Mouse (Mus musculus): ENCODE measurements around the gene Syt14. TPM values are rescaled to one million over a fixed set of nuclear protein-coding genes. Genes with fewer than 3 reads are reported as not detected.

The Syt14 gene
- 9.0 and 10.3 TPM in 2 replicates for polyA plus RNA-seq (2015; fragmentation: Nextera tagmentation; extraction: Ambion mirVana)

GRCm38 (mm10) chr1:193035371-193036238, at the start of gene Syt14:
Gene Syt14, minus strand, starts transcription at chr1:193035775.
- ATAC-seq: peak; percentile 95
- 1% methylated on average over 60 of the region's 67 CpGs for WGBS
- Histone ChIP-seq H3K27me3 (replicated peaks; ENCODE audit: control insufficient read depth, insufficient read depth, low read length) (no peaks in the 10 kb centered on the region), H3K4me2 (ENCODE audit: low read length) (peak within 1 kb of the TSS; percentile 56), H3K4me3 (replicated peaks; ENCODE audit: low read length) (peak within 1 kb of the TSS; percentile 91), H3K27ac (ENCODE audit: low read length) (peak within 1 kb of the TSS; percentile 66), H3K9me3 (ENCODE audit: control insufficient read depth, low read length) (no peaks in the 10 kb centered on the region), H3K9ac (replicated peaks; ENCODE audit: low read depth, low read length) (peak within 1 kb of the TSS; percentile 81), H3K36me3 (ENCODE audit: control insufficient read depth, insufficient read depth) (no peaks in the 10 kb centered on the region), H3K4me1 (replicated peaks; ENCODE audit: control insufficient read depth, insufficient read depth, low read length) (peaks cover 8% of the 10 kb centered on the region)

- 96% methylated on average over 1 of the region's 1 CpGs for WGBS
- Histone ChIP-seq H3K36me3 (ENCODE audit: control insufficient read depth, insufficient read depth) (no peaks in the 10 kb centered on the region), H3K27ac (ENCODE audit: low read length) (no peak overlapping the region), H3K4me1 (replicated peaks; ENCODE audit: control insufficient read depth, insufficient read depth, low read length) (peaks cover 13% of the 10 kb centered on the region), H3K27me3 (replicated peaks; ENCODE audit: control insufficient read depth, insufficient read depth, low read length) (no peaks in the 10 kb centered on the region), H3K4me2 (ENCODE audit: low read length) (no peak overlapping the region), H3K9ac (replicated peaks; ENCODE audit: low read depth, low read length) (no peak overlapping the region), H3K9me3 (ENCODE audit: control insufficient read depth, low read length) (no peaks in the 10 kb centered on the region), H3K4me3 (replicated peaks; ENCODE audit: low read length) (no peak overlapping the region)
- ATAC-seq: no peak
Measured at GRCm38 (mm10) chr1:193084016-193084415, 48.4 kb upstream of the Syt14 start.

- H3K27ac ChIP-seq (ENCODE audit: low read length): peak overlapping the region; percentile 0
- ATAC-seq: no peak
- 60% methylated on average over 7 of the region's 7 CpGs for WGBS
Measured at GRCm38 (mm10) chr1:193083051-193083450, 47.5 kb upstream of the Syt14 start.

GRCm38 (mm10) chr1:193082311-193082921, 46.8 kb upstream of the Syt14 start:
- no peaks in the 10 kb centered on the region for H3K27me3 ChIP-seq (replicated peaks; ENCODE audit: control insufficient read depth, insufficient read depth, low read length)
- H3K4me1 ChIP-seq (replicated peaks; ENCODE audit: control insufficient read depth, insufficient read depth, low read length): peaks cover 13% of the 10 kb centered on the region
- 11% methylated on average over 10 of the region's 10 CpGs for WGBS
- H3K9ac ChIP-seq (replicated peaks; ENCODE audit: low read depth, low read length): no peak overlapping the region
- no peak for ATAC-seq
- H3K4me3 ChIP-seq (replicated peaks; ENCODE audit: low read length): no peak overlapping the region
- H3K27ac ChIP-seq (ENCODE audit: low read length): peak overlapping the region; percentile 43
- H3K36me3 ChIP-seq (ENCODE audit: control insufficient read depth, insufficient read depth): no peaks in the 10 kb centered on the region
- H3K9me3 ChIP-seq (ENCODE audit: control insufficient read depth, low read length): no peaks in the 10 kb centered on the region
- no peak overlapping the region for H3K4me2 ChIP-seq (ENCODE audit: low read length)

More at GRCm38 (mm10) chr1:193083051-193083450, 47.5 kb upstream of the Syt14 start:
- no peak overlapping the region for H3K4me3 ChIP-seq (replicated peaks; ENCODE audit: low read length)
- H3K9ac ChIP-seq (replicated peaks; ENCODE audit: low read depth, low read length): no peak overlapping the region
- no peaks in the 10 kb centered on the region for H3K36me3 ChIP-seq (ENCODE audit: control insufficient read depth, insufficient read depth)
- H3K27me3 ChIP-seq (replicated peaks; ENCODE audit: control insufficient read depth, insufficient read depth, low read length): no peaks in the 10 kb centered on the region
- no peak overlapping the region for H3K4me2 ChIP-seq (ENCODE audit: low read length)
- H3K4me1 ChIP-seq (replicated peaks; ENCODE audit: control insufficient read depth, insufficient read depth, low read length): peaks cover 13% of the 10 kb centered on the region
- no peaks in the 10 kb centered on the region for H3K9me3 ChIP-seq (ENCODE audit: control insufficient read depth, low read length)

GRCm38 (mm10) chr1:193062618-193063017, 27.0 kb upstream of the Syt14 start:
- Histone ChIP-seq H3K9ac (replicated peaks; ENCODE audit: low read depth, low read length) (no peak overlapping the region), H3K4me3 (replicated peaks; ENCODE audit: low read length) (no peak overlapping the region), H3K9me3 (ENCODE audit: control insufficient read depth, low read length) (no peaks in the 10 kb centered on the region), H3K27ac (ENCODE audit: low read length) (no peak overlapping the region), H3K36me3 (ENCODE audit: control insufficient read depth, insufficient read depth) (no peaks in the 10 kb centered on the region), H3K27me3 (replicated peaks; ENCODE audit: control insufficient read depth, insufficient read depth, low read length) (no peaks in the 10 kb centered on the region), H3K4me2 (ENCODE audit: low read length) (no peak overlapping the region), H3K4me1 (replicated peaks; ENCODE audit: control insufficient read depth, insufficient read depth, low read length) (no peaks in the 10 kb centered on the region)
- no peak for ATAC-seq
- WGBS: 84% methylated on average over 3 of the region's 3 CpGs

- no peaks in the 10 kb centered on the region for H3K4me1 ChIP-seq (replicated peaks; ENCODE audit: control insufficient read depth, insufficient read depth, low read length)
- no peak overlapping the region for H3K9ac ChIP-seq (replicated peaks; ENCODE audit: low read depth, low read length)
- H3K9me3 ChIP-seq (ENCODE audit: control insufficient read depth, low read length): no peaks in the 10 kb centered on the region
- WGBS: 82% methylated on average over 2 of the region's 2 CpGs
- H3K4me2 ChIP-seq (ENCODE audit: low read length): no peak overlapping the region
- H3K4me3 ChIP-seq (replicated peaks; ENCODE audit: low read length): no peak overlapping the region
- H3K27me3 ChIP-seq (replicated peaks; ENCODE audit: control insufficient read depth, insufficient read depth, low read length): no peaks in the 10 kb centered on the region
- ATAC-seq: no peak
- no peaks in the 10 kb centered on the region for H3K36me3 ChIP-seq (ENCODE audit: control insufficient read depth, insufficient read depth)
- H3K27ac ChIP-seq (ENCODE audit: low read length): no peak overlapping the region
Measured at GRCm38 (mm10) chr1:193060167-193060566, 24.6 kb upstream of the Syt14 start.

- H3K27me3 ChIP-seq (replicated peaks; ENCODE audit: control insufficient read depth, insufficient read depth, low read length): no peaks in the 10 kb centered on the region
- no peak overlapping the region for H3K4me3 ChIP-seq (replicated peaks; ENCODE audit: low read length)
- no peaks in the 10 kb centered on the region for H3K4me1 ChIP-seq (replicated peaks; ENCODE audit: control insufficient read depth, insufficient read depth, low read length)
- no peak overlapping the region for H3K9ac ChIP-seq (replicated peaks; ENCODE audit: low read depth, low read length)
- WGBS: 51% methylated on average over 5 of the region's 5 CpGs
- H3K9me3 ChIP-seq (ENCODE audit: control insufficient read depth, low read length): no peaks in the 10 kb centered on the region
- ATAC-seq: no peak
- H3K36me3 ChIP-seq (ENCODE audit: control insufficient read depth, insufficient read depth): no peaks in the 10 kb centered on the region
- no peak overlapping the region for H3K4me2 ChIP-seq (ENCODE audit: low read length)
- H3K27ac ChIP-seq (ENCODE audit: low read length): no peak overlapping the region
Measured at GRCm38 (mm10) chr1:193059596-193059995, 24.0 kb upstream of the Syt14 start.

GRCm38 (mm10) chr1:193054401-193054800, 18.8 kb upstream of the Syt14 start:
- H3K36me3 ChIP-seq (ENCODE audit: control insufficient read depth, insufficient read depth): no peaks in the 10 kb centered on the region
- no peaks in the 10 kb centered on the region for H3K4me1 ChIP-seq (replicated peaks; ENCODE audit: control insufficient read depth, insufficient read depth, low read length)
- H3K27me3 ChIP-seq (replicated peaks; ENCODE audit: control insufficient read depth, insufficient read depth, low read length): no peaks in the 10 kb centered on the region
- no peak overlapping the region for H3K9ac ChIP-seq (replicated peaks; ENCODE audit: low read depth, low read length)
- WGBS: 86% methylated on average over 5 of the region's 5 CpGs
- H3K9me3 ChIP-seq (ENCODE audit: control insufficient read depth, low read length): no peaks in the 10 kb centered on the region
- no peak overlapping the region for H3K4me3 ChIP-seq (replicated peaks; ENCODE audit: low read length)
- H3K27ac ChIP-seq (ENCODE audit: low read length): no peak overlapping the region
- ATAC-seq: no peak
- H3K4me2 ChIP-seq (ENCODE audit: low read length): no peak overlapping the region

- ATAC-seq: no peak
- WGBS: 77% methylated on average over 5 of the region's 5 CpGs
Measured at GRCm38 (mm10) chr1:193053065-193053464, 17.5 kb upstream of the Syt14 start.

More at GRCm38 (mm10) chr1:193053065-193053464, 17.5 kb upstream of the Syt14 start:
- Histone ChIP-seq H3K4me3 (replicated peaks; ENCODE audit: low read length) (no peak overlapping the region), H3K9ac (replicated peaks; ENCODE audit: low read depth, low read length) (no peak overlapping the region), H3K27me3 (replicated peaks; ENCODE audit: control insufficient read depth, insufficient read depth, low read length) (no peaks in the 10 kb centered on the region), H3K36me3 (ENCODE audit: control insufficient read depth, insufficient read depth) (no peaks in the 10 kb centered on the region), H3K4me1 (replicated peaks; ENCODE audit: control insufficient read depth, insufficient read depth, low read length) (no peaks in the 10 kb centered on the region), H3K4me2 (ENCODE audit: low read length) (no peak overlapping the region), H3K27ac (ENCODE audit: low read length) (no peak overlapping the region), H3K9me3 (ENCODE audit: control insufficient read depth, low read length) (no peaks in the 10 kb centered on the region)

Measured in forebrain, embryonic 16.5 days (tissue).